Mouse (Mus musculus) heart, embryonic 12.5 days (tissue): Measurements from ENCODE around the gene Syt11. TPM values are rescaled to one million over a fixed set of nuclear protein-coding genes. Genes with fewer than 3 reads are reported as not detected.
"Not testable (repeated sequence)": the region's sequence is repeated elsewhere in the genome, so short reads cannot be mapped to it uniquely, and the experiment has no call there.

Experiments used
- ATAC-seq: fragments of 200-750 bp; cut with Nextera tagmentation; 2 replicates; pipeline ENCODE4 v1.8.0; 2017; ENCODE audit warnings: moderate TSS enrichment, moderate library complexity; ENCODE audit not compliant: insufficient number of reproducible peaks, low FRiP score
- H3K27ac ChIP-seq: fragments of 300-500 bp; sonication (generic); 2 replicates; pipeline ENCODE4 v1.5.1; 2016; ENCODE audit warnings: mild to moderate bottlenecking, moderate library complexity; ENCODE audit not compliant: poor library complexity, severe bottlenecking
- H3K27me3 ChIP-seq: fragments of 300-500 bp; sonication (generic); replicated peaks from 2 replicates; pipeline ENCODE4 v1.6.1; 2016; ENCODE audit warnings: mild to moderate bottlenecking, moderate library complexity
- H3K36me3 ChIP-seq: fragments of 300-500 bp; sonication (generic); 2 replicates; pipeline ENCODE4 v1.6.1; 2016; ENCODE audit warnings: mild to moderate bottlenecking, moderate library complexity
- H3K4me1 ChIP-seq: fragments of 300-500 bp; sonication (generic); replicated peaks from 2 replicates; pipeline ENCODE4 v1.6.1; 2016; ENCODE audit warnings: mild to moderate bottlenecking
- H3K4me2 ChIP-seq: fragments of 300-500 bp; sonication (generic); 2 replicates; pipeline ENCODE4 v1.6.1; 2016; ENCODE audit warnings: mild to moderate bottlenecking, moderate library complexity
- H3K4me3 ChIP-seq: fragments of 300-500 bp; sonication (generic); 2 replicates; pipeline ENCODE4 v1.5.1; 2016; ENCODE audit warnings: mild to moderate bottlenecking
- H3K9ac ChIP-seq: fragments of 300-500 bp; sonication (generic); 2 replicates; pipeline ENCODE4 v1.6.1; 2016; ENCODE audit warnings: mild to moderate bottlenecking, moderate library complexity
- H3K9me3 ChIP-seq: fragments of 300-500 bp; sonication (generic); replicated peaks from 2 replicates; pipeline ENCODE4 v1.6.1; 2016; ENCODE audit warnings: mild to moderate bottlenecking, moderate library complexity
- WGBS: fragments of 180-500 bp; shearing (Covaris S2); methylation state at CpG from one replicate; pipeline ENCODE4 v1.1.7; 2016; 5-methylcytosine and 5-hydroxymethylcytosine counted together
- polyA plus RNA-seq: library from polyadenylated mRNA; unstranded; fragments of >200 nt; fragmentation: Nextera tagmentation; extraction: Ambion mirVana; gene quantifications from 2 replicates; pipeline ENCODE4 v1.2.1, GENCODE M21; 2016

The Syt11 gene
- polyA plus RNA-seq, 1 experiment from 2014 or later: 20.0 TPM

DNA sequence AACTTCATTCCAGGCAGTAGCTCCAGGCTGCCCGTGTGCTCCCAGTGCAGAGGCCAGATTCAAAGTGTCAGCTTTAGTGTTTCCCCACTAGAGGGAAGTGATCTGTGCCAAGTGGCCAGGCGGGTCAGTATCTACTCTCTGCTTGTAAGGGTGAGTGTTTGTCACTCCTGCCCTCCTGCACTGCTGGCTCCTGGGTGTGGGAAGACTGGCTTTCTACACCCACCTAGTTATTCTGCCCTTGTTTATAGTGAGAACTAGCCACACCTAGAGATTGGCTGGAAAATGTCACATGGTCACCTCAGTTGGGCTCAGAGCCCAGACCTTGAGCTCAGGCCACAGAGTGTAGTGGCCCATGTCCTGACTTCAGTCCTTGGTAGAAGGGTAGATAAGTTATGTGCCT lies 55.9 kb downstream of the Syt11 start:
- H3K4me1 ChIP-seq: peaks cover 21% of the 10 kb centered on the region
- 35% methylated on average over 2 of the region's 2 CpGs for WGBS
- no peaks in the 10 kb centered on the region for H3K27me3 ChIP-seq
- H3K36me3 ChIP-seq: peaks cover 45% of the 10 kb centered on the region
- H3K27ac ChIP-seq: peak overlapping the region; percentile 79
- H3K9ac ChIP-seq: 0 out of 2 replicates have a peak overlapping the region, but pooled peaks have one; percentile 2
- H3K4me2 ChIP-seq: peak overlapping the region; percentile 64
- peaks cover 6% of the 10 kb centered on the region; the same call in 1 of the 2 replicates for H3K9me3 ChIP-seq
- ATAC-seq: peak; percentile 84
- peak overlapping the region; percentile 37 for H3K4me3 ChIP-seq

DNA sequence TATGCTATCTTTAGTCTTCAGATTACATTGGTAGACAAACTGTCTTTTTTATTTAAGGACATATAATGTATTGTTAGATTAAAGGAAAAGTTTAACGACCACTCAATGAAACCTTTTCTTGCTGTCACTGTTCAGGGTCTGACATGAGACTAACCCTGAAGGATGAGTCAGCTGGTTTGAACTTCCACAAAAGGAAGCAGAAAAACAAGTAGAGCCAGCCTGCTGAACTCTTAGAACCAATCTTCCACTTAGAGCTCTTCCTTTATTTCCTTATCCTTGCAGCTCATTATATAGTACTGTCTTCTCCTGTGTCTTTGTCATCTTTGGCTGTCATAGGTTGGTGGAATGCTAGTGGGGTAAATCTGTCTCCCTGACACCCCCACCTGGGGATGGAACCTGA lies 57.1 kb downstream of the Syt11 start:
- ATAC-seq: 0 out of 2 replicates have a peak, but pooled peaks have one; percentile 40
- peak overlapping the region; percentile 44 for H3K9ac ChIP-seq
- H3K27ac ChIP-seq: peak overlapping the region; percentile 17; the same call in 1 of the 2 replicates
- peak overlapping the region; percentile 64 for H3K4me2 ChIP-seq
- H3K4me3 ChIP-seq: peak overlapping the region; percentile 37
- H3K27me3 ChIP-seq: no peaks in the 10 kb centered on the region
- H3K9me3 ChIP-seq: no peaks in the 10 kb centered on the region
- H3K36me3 ChIP-seq: peaks cover 43% of the 10 kb centered on the region
- H3K4me1 ChIP-seq: peaks cover 21% of the 10 kb centered on the region
- WGBS: 47% methylated on average over 1 of the region's 1 CpGs

DNA sequence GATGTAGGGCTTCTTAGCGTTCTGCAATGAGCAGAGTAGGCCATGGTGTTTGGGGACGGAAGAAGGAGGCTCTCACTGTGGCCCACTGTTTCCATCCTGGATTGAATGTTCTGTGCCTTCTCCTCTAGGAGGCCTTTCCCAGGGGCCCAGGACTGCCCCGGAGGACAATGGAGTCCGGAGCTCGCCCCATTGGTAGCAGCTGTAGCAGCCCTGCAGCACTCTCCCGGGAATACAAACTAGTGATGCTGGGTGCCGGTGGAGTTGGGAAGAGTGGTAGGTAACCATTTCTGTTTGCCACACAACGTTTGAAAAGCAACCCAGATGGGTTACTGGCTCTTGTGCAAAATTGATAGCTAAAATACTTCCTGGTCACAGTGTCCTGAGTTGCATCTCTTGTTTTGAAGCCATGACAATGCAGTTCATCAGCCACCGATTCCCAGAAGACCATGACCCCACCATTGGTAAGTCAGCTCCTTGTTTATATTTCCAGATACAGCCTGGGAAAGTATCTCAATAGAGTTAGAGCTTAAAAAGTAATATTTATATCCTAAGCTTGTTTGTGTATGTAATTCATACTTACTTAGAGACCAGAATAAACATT lies 57.7 kb downstream of the Syt11 start:
- H3K27ac ChIP-seq: peak overlapping the region; percentile 80
- peaks cover 47% of the 10 kb centered on the region for H3K36me3 ChIP-seq
- ATAC-seq: peak; percentile 54; the same call in 1 of the 2 replicates
- H3K9me3 ChIP-seq: no peaks in the 10 kb centered on the region
- H3K9ac ChIP-seq: peak overlapping the region; percentile 80
- WGBS: 4% methylated on average over 9 of the region's 9 CpGs
- no peaks in the 10 kb centered on the region for H3K27me3 ChIP-seq
- peaks cover 21% of the 10 kb centered on the region for H3K4me1 ChIP-seq
- H3K4me3 ChIP-seq: peak overlapping the region; percentile 75
- H3K4me2 ChIP-seq: peak overlapping the region; percentile 84

DNA sequence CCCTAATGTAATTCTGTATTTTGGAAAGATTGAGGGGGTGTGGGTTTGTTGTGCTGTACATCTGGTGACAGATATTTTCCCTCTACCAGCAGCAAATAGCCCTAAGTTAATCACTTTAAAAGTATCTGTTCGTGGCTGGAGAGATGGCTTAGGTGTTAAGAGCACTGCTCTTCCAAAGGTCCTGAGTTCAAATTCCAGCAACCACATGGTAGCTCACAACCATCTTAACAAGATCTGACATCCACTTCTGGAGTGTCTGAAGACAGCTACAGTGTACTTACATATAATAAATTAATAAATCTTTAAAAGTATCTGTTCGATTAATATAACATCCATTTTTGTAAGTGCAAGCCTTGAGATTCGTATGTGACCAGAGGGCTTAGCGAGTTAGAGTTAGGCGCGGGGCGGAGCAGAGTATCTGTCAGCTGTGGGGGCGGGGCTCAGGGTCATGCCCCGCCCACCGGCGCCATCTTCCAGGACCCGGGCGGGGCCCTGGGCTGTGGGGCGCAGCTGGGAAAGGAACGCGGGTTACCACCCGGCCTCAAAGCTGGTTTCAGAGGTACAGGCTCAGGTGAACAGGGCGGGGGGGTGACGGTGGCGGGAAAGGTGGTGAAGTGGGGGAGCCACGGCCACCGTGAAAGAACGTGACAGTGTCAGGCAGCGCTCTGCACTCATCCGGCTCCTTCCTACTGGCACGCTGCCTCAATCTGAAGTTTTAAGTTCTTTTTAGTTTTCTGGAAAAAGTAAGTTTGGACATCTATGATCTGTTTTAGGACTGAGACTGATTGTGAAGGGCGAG lies 58.4 kb downstream of the Syt11 start, which contains the start of gene Rit1:
Gene Rit1, plus strand, starts transcription at position 440 of the 799 bp plus-strand sequence.
- WGBS: 2% methylated on average over 27 of the region's 27 CpGs
- Histone ChIP-seq H3K27me3 (no peaks in the 10 kb centered on the region), H3K9ac (peak within 1 kb of the TSS; percentile 80), H3K9me3 (no peaks in the 10 kb centered on the region), H3K4me1 (peaks cover 21% of the 10 kb centered on the region), H3K4me3 (peak within 1 kb of the TSS; percentile 75), H3K36me3 (peaks cover 48% of the 10 kb centered on the region), H3K4me2 (peak within 1 kb of the TSS; percentile 84), H3K27ac (peak within 1 kb of the TSS; percentile 80)
- ATAC-seq: peak; percentile 91

DNA sequence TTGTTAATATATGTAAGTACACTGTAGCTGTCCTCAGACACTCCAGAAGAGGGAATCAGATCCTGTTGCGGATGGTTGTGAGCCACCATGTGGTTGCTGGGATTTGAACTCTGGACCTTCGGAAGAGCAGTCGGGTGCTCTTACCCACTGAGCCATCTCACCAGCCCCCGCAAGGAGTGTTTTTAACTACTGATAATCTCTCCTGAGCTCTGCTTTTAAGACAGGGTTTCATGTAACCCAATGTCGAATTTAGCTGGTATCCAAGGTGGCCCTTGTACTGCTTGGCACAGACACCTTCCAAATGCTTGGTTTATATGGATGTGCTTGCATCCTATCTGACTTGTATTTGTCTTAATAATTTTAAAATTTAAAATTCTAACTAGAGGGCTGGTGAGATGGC lies 59.2 kb downstream of the Syt11 start:
- H3K4me1 ChIP-seq: peaks cover 21% of the 10 kb centered on the region
- not testable (repeated sequence) for H3K27me3 ChIP-seq, H3K9ac ChIP-seq, H3K9me3 ChIP-seq, H3K4me2 ChIP-seq, H3K4me3 ChIP-seq, ATAC-seq, H3K27ac ChIP-seq
- peaks cover 48% of the 10 kb centered on the region for H3K36me3 ChIP-seq
- WGBS: 87% methylated on average over 5 of the region's 5 CpGs

DNA sequence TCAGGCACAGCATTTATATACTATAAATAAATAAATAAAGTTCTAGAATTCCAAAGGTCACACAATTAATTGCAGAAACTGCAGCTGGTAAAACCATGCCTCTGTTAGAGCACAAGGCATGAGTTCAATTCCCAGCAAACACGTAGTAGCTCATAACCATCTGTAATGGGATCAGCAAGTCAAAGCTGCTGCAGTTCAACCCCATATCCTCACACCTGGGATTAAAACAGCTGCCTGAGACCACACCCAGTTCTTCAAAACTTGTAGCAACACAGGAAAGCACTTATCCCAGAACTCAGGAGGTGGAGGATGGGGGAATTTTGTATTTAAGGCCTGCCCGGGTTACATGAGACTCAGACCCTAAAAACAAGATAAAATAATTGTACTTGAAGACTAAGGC lies 60.2 kb downstream of the Syt11 start:
- Histone ChIP-seq H3K27me3 (no peaks in the 10 kb centered on the region), H3K36me3 (peaks cover 48% of the 10 kb centered on the region), H3K4me3 (no peak overlapping the region), H3K4me1 (peaks cover 20% of the 10 kb centered on the region), H3K4me2 (no peak overlapping the region), H3K27ac (no peak overlapping the region), H3K9me3 (no peaks in the 10 kb centered on the region), H3K9ac (no peak overlapping the region)
- 71% methylated on average over 2 of the region's 2 CpGs for WGBS
- ATAC-seq: no peak

DNA sequence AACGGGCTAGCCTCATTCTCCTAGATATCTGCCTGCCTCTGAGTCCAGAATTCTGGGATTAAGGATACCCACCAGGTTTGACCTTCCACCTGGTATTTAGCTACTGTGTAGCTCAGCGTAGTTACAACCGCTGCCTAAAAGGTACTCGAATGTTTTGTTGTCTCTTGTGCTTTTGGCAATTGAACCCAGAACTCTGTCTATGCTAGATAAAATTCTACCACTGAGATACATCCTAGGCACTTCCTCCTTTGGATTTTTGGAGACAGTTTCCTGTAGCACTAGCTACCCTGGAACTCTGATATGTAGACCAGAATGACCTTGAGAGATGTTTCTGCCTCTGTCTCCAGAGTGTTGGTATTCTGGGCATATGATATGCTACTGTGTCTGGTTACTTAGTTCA lies 61.3 kb downstream of the Syt11 start:
- Histone ChIP-seq H3K27ac (no peak overlapping the region), H3K4me2 (no peak overlapping the region), H3K9me3 (no peaks in the 10 kb centered on the region), H3K9ac (no peak overlapping the region), H3K4me1 (peaks cover 10% of the 10 kb centered on the region), H3K36me3 (peaks cover 55% of the 10 kb centered on the region), H3K27me3 (no peaks in the 10 kb centered on the region), H3K4me3 (no peak overlapping the region)
- ATAC-seq: no peak
- WGBS: 89% methylated on average over 4 of the region's 4 CpGs

DNA sequence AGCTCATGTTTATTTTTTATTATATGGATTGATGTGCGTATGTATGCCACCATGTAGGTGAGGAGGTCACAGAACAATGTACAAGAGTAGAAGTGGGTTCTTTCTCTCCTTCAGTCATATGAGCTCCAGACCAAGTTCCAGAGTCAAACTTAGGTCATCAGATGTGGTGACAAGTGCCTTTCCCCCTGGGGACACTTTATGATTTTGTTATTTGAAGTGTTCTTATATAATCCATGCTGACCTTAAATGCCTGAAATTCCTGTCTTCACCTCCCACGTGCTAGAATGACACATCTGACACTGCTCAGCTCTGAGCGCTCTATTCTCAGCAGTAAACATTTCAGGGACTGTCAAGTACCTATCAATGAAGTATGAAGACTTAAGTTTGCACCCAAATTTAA lies 73.7 kb downstream of the Syt11 start:
- Histone ChIP-seq H3K4me2 (no peak overlapping the region), H3K27ac (0 out of 2 replicates have a peak overlapping the region, but pooled peaks have one; percentile 33), H3K36me3 (peaks cover 84% of the 10 kb centered on the region), H3K27me3 (no peaks in the 10 kb centered on the region), H3K9ac (no peak overlapping the region), H3K4me3 (no peak overlapping the region), H3K4me1 (peaks cover 21% of the 10 kb centered on the region), H3K9me3 (no peaks in the 10 kb centered on the region)
- no peak for ATAC-seq
- WGBS: 41% methylated on average over 3 of the region's 3 CpGs

DNA sequence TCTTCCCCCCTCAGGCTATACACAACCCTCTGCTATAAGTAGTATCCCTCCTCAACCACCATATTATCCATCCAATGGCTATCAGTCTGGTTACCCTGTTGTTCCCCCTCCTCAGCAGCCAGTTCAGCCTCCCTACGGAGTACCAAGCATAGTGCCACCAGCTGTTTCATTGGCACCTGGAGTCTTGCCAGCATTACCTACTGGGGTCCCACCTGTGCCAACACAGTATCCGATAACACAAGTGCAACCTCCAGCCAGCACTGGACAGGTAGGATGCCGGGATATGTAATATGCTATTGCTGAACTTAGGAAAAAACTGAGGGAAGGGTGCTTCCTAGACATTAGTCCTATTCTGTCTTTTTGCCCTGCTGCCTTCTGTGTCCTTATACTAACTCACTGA lies 74.7 kb downstream of the Syt11 start:
- Histone ChIP-seq H3K9me3 (no peaks in the 10 kb centered on the region), H3K4me1 (peaks cover 21% of the 10 kb centered on the region), H3K4me2 (no peak overlapping the region), H3K36me3 (peaks cover 92% of the 10 kb centered on the region), H3K4me3 (no peak overlapping the region), H3K9ac (no peak overlapping the region), H3K27ac (peak overlapping the region; percentile 33; the same call in 1 of the 2 replicates), H3K27me3 (no peaks in the 10 kb centered on the region)
- 89% methylated on average over 3 of the region's 3 CpGs for WGBS
- no peak for ATAC-seq

DNA sequence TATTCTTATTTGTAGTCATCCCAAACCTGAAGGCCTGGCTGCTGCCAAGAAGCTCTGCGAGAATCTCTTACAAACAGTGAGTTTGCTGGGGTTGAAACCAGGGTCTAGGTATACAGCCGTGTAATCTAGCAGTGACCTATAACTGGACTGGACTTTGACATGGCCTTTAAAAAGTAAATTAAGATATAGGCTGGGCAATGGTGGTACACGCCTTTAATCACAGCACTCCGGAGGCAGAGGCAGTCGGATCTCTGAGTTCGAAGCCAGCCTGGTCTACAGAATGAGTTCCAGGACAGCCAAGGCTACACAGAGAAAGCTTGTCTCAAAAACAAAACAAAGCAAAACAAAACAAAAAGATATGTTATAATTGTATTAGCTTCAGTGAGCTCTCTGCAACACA lies 76.1 kb downstream of the Syt11 start:
- peaks cover 92% of the 10 kb centered on the region for H3K36me3 ChIP-seq
- no peak overlapping the region for H3K4me3 ChIP-seq
- no peak overlapping the region for H3K4me2 ChIP-seq
- no peak for ATAC-seq
- peaks cover 21% of the 10 kb centered on the region for H3K4me1 ChIP-seq
- no peak overlapping the region for H3K27ac ChIP-seq
- 95% methylated on average over 6 of the region's 6 CpGs for WGBS
- H3K9me3 ChIP-seq: no peaks in the 10 kb centered on the region
- H3K9ac ChIP-seq: no peak overlapping the region
- no peaks in the 10 kb centered on the region for H3K27me3 ChIP-seq

DNA sequence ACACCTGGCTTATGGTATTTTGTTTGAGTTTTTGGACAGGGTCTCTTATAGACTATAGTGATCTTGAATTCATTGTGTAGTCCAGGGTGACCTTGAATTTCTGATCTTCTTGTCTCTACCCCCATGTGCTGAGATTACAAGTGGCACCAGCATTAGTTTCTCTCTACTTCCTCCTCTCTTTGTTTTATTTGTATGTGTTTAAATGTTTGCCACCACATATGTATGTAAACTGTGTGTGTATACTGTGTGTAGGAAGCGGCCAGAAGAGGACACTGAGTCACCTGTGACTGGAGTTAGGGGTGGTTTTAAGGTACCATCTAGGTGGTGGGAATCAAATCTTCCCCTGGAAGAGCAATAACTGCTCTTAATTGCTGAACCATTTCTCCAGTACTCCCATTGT lies 76.9 kb downstream of the Syt11 start:
- Histone ChIP-seq H3K9ac (no peak overlapping the region), H3K27me3 (no peaks in the 10 kb centered on the region), H3K4me1 (peaks cover 21% of the 10 kb centered on the region), H3K36me3 (peaks cover 91% of the 10 kb centered on the region), H3K4me2 (no peak overlapping the region), H3K9me3 (no peaks in the 10 kb centered on the region), H3K4me3 (no peak overlapping the region), H3K27ac (no peak overlapping the region)
- no peak for ATAC-seq
- WGBS: 87% methylated on average over 1 of the region's 1 CpGs
